Mouse (Mus musculus) embryonic fibroblast, embryonic 13.5 days (primary cell): Measurements from ENCODE around the gene Gbp9. TPM values are rescaled to one million over a fixed set of nuclear protein-coding genes. Genes with fewer than 3 reads are reported as not detected.
"Not testable (repeated sequence)": the region's sequence is repeated elsewhere in the genome, so short reads cannot be mapped to it uniquely, and the experiment has no call there.

Experiments used
- H3K27ac ChIP-seq: 2 replicates; pipeline ENCODE4 v1.5.1; 2012; ENCODE audit warnings: low read length, control low read depth, inconsistent platforms; ENCODE audit not compliant: insufficient read depth
- H3K4me1 ChIP-seq: 2 replicates; pipeline ENCODE4 v1.6.1; 2011; ENCODE audit warnings: low read length; ENCODE audit not compliant: control insufficient read depth, insufficient read depth
- H3K4me3 ChIP-seq: 2 replicates; pipeline ENCODE4 v1.5.1; 2011; ENCODE audit warnings: mild to moderate bottlenecking, control low read depth, low read length; ENCODE audit not compliant: insufficient read depth
- CTCF ChIP-seq: IDR thresholded peaks from 2 replicates; pipeline ENCODE4 v1.5.1; 2011; ENCODE audit warnings: mild to moderate bottlenecking, control low read depth, low read length, moderate library complexity, borderline replicate concordance; ENCODE audit not compliant: insufficient read depth
- POLR2A ChIP-seq: IDR thresholded peaks from 2 replicates; pipeline ENCODE4 v1.6.1; 2011; ENCODE audit warnings: low read depth, mild to moderate bottlenecking, control low read depth, low read length, moderate library complexity
- polyA plus RNA-seq: library from polyadenylated mRNA; stranded (reverse); fragments of >200 nt; gene quantifications from 2 replicates; pipeline ENCODE4 v1.2.4, GENCODE M21; 2011; ENCODE audit warnings: low read depth; ENCODE audit not compliant: missing spikeins, insufficient read length

Gene Gbp9
- polyA plus RNA-seq, 1 experiment: 2.3 TPM

GRCm38 (mm10) chr5:105055279-105055678 is 84.1 kb downstream of the Gbp9 start:
- H3K4me1 ChIP-seq: no peaks in the 10 kb centered on the region
- no peak overlapping the region for H3K27ac ChIP-seq
- TF ChIP-seq POLR2A (no peak), CTCF (no peak)
- no peak overlapping the region for H3K4me3 ChIP-seq

- H3K4me3 ChIP-seq, H3K27ac ChIP-seq, H3K4me1 ChIP-seq: not testable (repeated sequence)
These were observed 85.7 kb downstream of the Gbp9 start for GRCm38 (mm10) chr5:105053471-105054169.

- TF ChIP-seq POLR2A (no peak), CTCF (no peak)
- no peak overlapping the region for H3K27ac ChIP-seq
These were observed 107.0 kb downstream of the Gbp9 start for GRCm38 (mm10) chr5:105032362-105032761.

More at GRCm38 (mm10) chr5:105032362-105032761, 107.0 kb downstream of the Gbp9 start:
- Histone ChIP-seq H3K4me1 (no peaks in the 10 kb centered on the region), H3K4me3 (no peak overlapping the region)

Other genes starting within 250 kb of the Gbp9 start
- gene Abcg3, start 156.8 kb downstream of the Gbp9 start, polyA plus RNA-seq: not detected in 2 replicates
- 0.28 TPM in 1 of 2 replicates, not detected in the other for gene Gbp8, start within 50 bp of the Gbp9 start, polyA plus RNA-seq
- gene Gbp4, start within 50 bp of the Gbp9 start, polyA plus RNA-seq: not detected in 2 replicates
- gene Gbp10, start 100.0 kb upstream of the Gbp9 start, polyA plus RNA-seq: 0.83 TPM in 1 of 2 replicates, not detected in the other
- not detected in 2 replicates for gene Gm43302, start 154.2 kb upstream of the Gbp9 start, polyA plus RNA-seq
- 0.97 and 3.8 TPM in 2 replicates for gene Gbp6, start 154.2 kb upstream of the Gbp9 start, polyA plus RNA-seq